Comparison of ENCODE assay signal across 21 mouse cellular contexts in the genomic region with DNA sequence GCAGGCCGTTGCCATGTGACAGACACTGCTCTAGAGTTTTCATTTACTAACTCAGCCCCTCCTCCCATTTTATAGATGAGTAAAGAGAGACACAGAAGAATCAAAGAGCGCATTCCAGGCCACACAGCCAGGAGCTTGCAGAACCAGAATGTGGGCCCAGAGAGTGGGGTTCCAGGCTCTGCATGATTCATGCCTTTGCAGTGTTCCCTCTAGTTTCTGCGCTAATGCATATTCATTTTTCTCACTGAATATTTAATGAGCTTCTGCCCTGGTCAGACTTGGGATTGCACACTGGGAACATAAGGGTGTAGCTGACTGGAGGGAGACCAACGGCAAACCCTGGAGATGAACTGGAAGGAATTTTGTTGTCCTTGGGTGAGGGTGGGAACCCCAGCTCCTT. TPM values are rescaled to one million over a fixed set of nuclear protein-coding genes. Genes with fewer than 3 reads are reported as not detected.
DNase-seq lines count a peak whose midpoint lies in the region; ATAC-seq and TF ChIP-seq lines count a peak whose summit lies in the region.
"Had no signal": no experiment of that assay in that cellular context is flagged by ENCODE, and none has a peak within 500 bp of the region (broad histone marks: within the 10 kb centered on the region; RNA-seq: fewer than 3 reads in every experiment).

No protein-coding gene starts in this region.

- ATAC-seq in forebrain, embryonic 13.5 days, result peak; percentile 45; the same call in 1 of the 2 replicates
- ATAC-seq in forebrain, postnatal 0 days, result no peak
- ATAC-seq in hindbrain, embryonic 11.5 days (ENCODE audit: low FRiP score), result 0 out of 2 replicates have a peak, but pooled peaks have one; percentile 14
- ATAC-seq in midbrain, embryonic 13.5 days, result no peak
- ATAC-seq: hindbrain, embryonic 16.5 days; inflammation-experienced regulatory T-cells, adult 6 months; intestine, postnatal 0 days had no signal

- no peaks in the 10 kb centered on the region for H3K27me3 ChIP-seq in forebrain, embryonic 13.5 days
- no peaks in the 10 kb centered on the region for H3K27me3 ChIP-seq in forebrain, postnatal 0 days (ENCODE audit: insufficient read depth, low read length)
- H3K27me3 ChIP-seq in hindbrain, embryonic 11.5 days (ENCODE audit: control insufficient read depth, insufficient read depth, low read length), result no peaks in the 10 kb centered on the region
- no peaks in the 10 kb centered on the region for H3K27me3 ChIP-seq in hindbrain, embryonic 10.5 days (ENCODE audit: insufficient read depth, poor library complexity, severe bottlenecking)
- no peaks in the 10 kb centered on the region for H3K27me3 ChIP-seq in midbrain, embryonic 10.5 days (ENCODE audit: low read depth, poor library complexity, severe bottlenecking)
- H3K27me3 ChIP-seq in midbrain, embryonic 13.5 days, result no peaks in the 10 kb centered on the region

- H3K4me2 ChIP-seq in forebrain, embryonic 13.5 days, result no peak overlapping the region
- H3K4me2 ChIP-seq in forebrain, postnatal 0 days (ENCODE audit: low read depth), result no peak overlapping the region
- no peak overlapping the region for H3K4me2 ChIP-seq in hindbrain, embryonic 11.5 days (replicated peaks; ENCODE audit: low read depth, low read length)
- H3K4me2 ChIP-seq in midbrain, embryonic 13.5 days (replicated peaks), result no peak overlapping the region

- no peak overlapping the region for H3K27ac ChIP-seq in forebrain, embryonic 13.5 days
- no peak overlapping the region for H3K27ac ChIP-seq in forebrain, postnatal 0 days (ENCODE audit: low read depth, low read length)
- H3K27ac ChIP-seq in hindbrain, embryonic 11.5 days (ENCODE audit: low read depth, low read length), result peak overlapping the region; percentile 24; the same call in 1 of the 2 replicates
- H3K27ac ChIP-seq in hindbrain, embryonic 10.5 days, result no peak overlapping the region
- H3K27ac ChIP-seq in midbrain, embryonic 10.5 days (replicated peaks), result peak overlapping the region; percentile 9; the same call in 1 of the 2 replicates
- no peak overlapping the region for H3K27ac ChIP-seq in midbrain, embryonic 13.5 days
- H3K27ac ChIP-seq: embryonic facial prominence, embryonic 10.5 days; heart, embryonic 10.5 days had no signal

- no peaks in the 10 kb centered on the region for H3K9me3 ChIP-seq in forebrain, embryonic 13.5 days (replicated peaks)
- no peaks in the 10 kb centered on the region for H3K9me3 ChIP-seq in forebrain, postnatal 0 days (ENCODE audit: low read length)
- no peaks in the 10 kb centered on the region for H3K9me3 ChIP-seq in hindbrain, embryonic 11.5 days (ENCODE audit: control insufficient read depth, low read length)
- H3K9me3 ChIP-seq in hindbrain, embryonic 10.5 days, result no peaks in the 10 kb centered on the region
- H3K9me3 ChIP-seq in midbrain, embryonic 10.5 days (replicated peaks), result no peaks in the 10 kb centered on the region
- H3K9me3 ChIP-seq in midbrain, embryonic 13.5 days, result no peaks in the 10 kb centered on the region
- H3K9me3 ChIP-seq: embryonic facial prominence, embryonic 10.5 days; heart, embryonic 10.5 days had no signal

- WGBS in forebrain, embryonic 13.5 days, result 76% methylated on average over 4 of the region's 4 CpGs
- WGBS in forebrain, postnatal 0 days, result 71% methylated on average over 4 of the region's 4 CpGs
- WGBS in hindbrain, embryonic 11.5 days, result 82% methylated on average over 4 of the region's 4 CpGs
- 83% methylated on average over 4 of the region's 4 CpGs for WGBS in hindbrain, embryonic 10.5 days
- 88% methylated on average over 4 of the region's 4 CpGs for WGBS in midbrain, embryonic 10.5 days
- WGBS in midbrain, embryonic 13.5 days, result 81% methylated on average over 4 of the region's 4 CpGs

- no peaks in the 10 kb centered on the region for H3K36me3 ChIP-seq in forebrain, embryonic 13.5 days (ENCODE audit: poor library complexity, severe bottlenecking)
- H3K36me3 ChIP-seq in forebrain, postnatal 0 days (ENCODE audit: insufficient read depth), result no peaks in the 10 kb centered on the region
- H3K36me3 ChIP-seq in hindbrain, embryonic 11.5 days (ENCODE audit: control insufficient read depth, insufficient read depth, low read length), result no peaks in the 10 kb centered on the region
- no peaks in the 10 kb centered on the region for H3K36me3 ChIP-seq in hindbrain, embryonic 10.5 days
- no peaks in the 10 kb centered on the region for H3K36me3 ChIP-seq in midbrain, embryonic 10.5 days
- H3K36me3 ChIP-seq in midbrain, embryonic 13.5 days, result no peaks in the 10 kb centered on the region
- H3K36me3 ChIP-seq: embryonic facial prominence, embryonic 10.5 days; heart, embryonic 10.5 days had no signal

- H3K9ac ChIP-seq in forebrain, embryonic 13.5 days, result no peak overlapping the region
- H3K9ac ChIP-seq in forebrain, postnatal 0 days, result no peak overlapping the region
- no peak overlapping the region for H3K9ac ChIP-seq in hindbrain, embryonic 11.5 days (ENCODE audit: low read depth, low read length)
- H3K9ac ChIP-seq in midbrain, embryonic 13.5 days (replicated peaks), result no peak overlapping the region

- H3K4me1 ChIP-seq in forebrain, embryonic 13.5 days, result no peaks in the 10 kb centered on the region; the same call in 1 of the 2 replicates
- H3K4me1 ChIP-seq in forebrain, postnatal 0 days (ENCODE audit: insufficient read depth), result no peaks in the 10 kb centered on the region
- H3K4me1 ChIP-seq in hindbrain, embryonic 11.5 days (replicated peaks; ENCODE audit: control insufficient read depth, insufficient read depth, low read length), result no peaks in the 10 kb centered on the region
- H3K4me1 ChIP-seq in hindbrain, embryonic 10.5 days (replicated peaks), result 0 out of 2 replicates have a peak, but pooled peaks cover 5% of the 10 kb centered on the region
- peaks cover 7% of the 10 kb centered on the region for H3K4me1 ChIP-seq in midbrain, embryonic 10.5 days
- peaks cover 3% of the 10 kb centered on the region; the same call in 1 of the 2 replicates for H3K4me1 ChIP-seq in midbrain, embryonic 13.5 days (replicated peaks)
- H3K4me1 ChIP-seq: embryonic facial prominence, embryonic 10.5 days; heart, embryonic 10.5 days had no signal

- no peak overlapping the region for H3K4me3 ChIP-seq in forebrain, embryonic 13.5 days
- H3K4me3 ChIP-seq in forebrain, postnatal 0 days (ENCODE audit: low read depth, low read length), result no peak overlapping the region
- H3K4me3 ChIP-seq in hindbrain, embryonic 11.5 days (ENCODE audit: low read depth, low read length), result no peak overlapping the region
- no peak overlapping the region for H3K4me3 ChIP-seq in hindbrain, embryonic 10.5 days
- no peak overlapping the region for H3K4me3 ChIP-seq in midbrain, embryonic 10.5 days
- no peak overlapping the region for H3K4me3 ChIP-seq in midbrain, embryonic 13.5 days (replicated peaks)
- H3K4me3 ChIP-seq: embryonic facial prominence, embryonic 10.5 days; heart, embryonic 10.5 days had no signal

- no peak for TF ChIP-seq CTCF in forebrain, postnatal 0 days (IDR thresholded peaks at IDR 0.05; ENCODE audit: low read depth)

- no peak for DNase-seq in forebrain, postnatal 0 days
- DNase-seq in hindbrain, embryonic 11.5 days (ENCODE audit: low spot score), result no peak
- DNase-seq in hindbrain, embryonic 10.5 days (ENCODE audit: low spot score), result no peak
- DNase-seq in midbrain, embryonic 10.5 days (ENCODE audit: low spot score), result no peak
- DNase-seq in brain, adult 2 months (ENCODE audit: low read depth, low spot score), result peak; percentile 83
- DNase-seq in yolk sac, embryonic 10.5 days (ENCODE audit: low spot score), result no peak
- DNase-seq: adrenal gland, postnatal 10 days; cerebellum, adult 18-20 months; cerebellum, adult 9-11 months; cerebellum, postnatal 36 days; gastrocnemius, postnatal 36 days; heart, adult 11 months; heart, postnatal 10 days; heart, postnatal 4 days had no signal

RNA-seq across cellular contexts. Expression of a gene that starts 55.2 kb away (rescaled TPM):
- 1,816 and 2,096 TPM in 2 replicates for polyA plus RNA-seq in forebrain, embryonic 13.5 days (2015; fragmentation: Nextera tagmentation; extraction: Ambion mirVana)
- 1,041 and 1,060 TPM in 2 replicates for total RNA-seq in forebrain, postnatal 0 days (2014; rRNA removed)
- 4,009 and 4,204 TPM in 2 replicates for polyA plus RNA-seq in forebrain, postnatal 0 days (2015; fragmentation: Nextera tagmentation; extraction: Ambion mirVana)
- 1,456 and 1,584 TPM in 2 replicates for polyA plus RNA-seq in hindbrain, embryonic 11.5 days (2014; fragmentation: Nextera tagmentation; extraction: Ambion mirVana)
- polyA plus RNA-seq in hindbrain, embryonic 10.5 days (2016; fragmentation: Nextera tagmentation; extraction: Ambion mirVana), result 1,379 and 1,527 TPM in 2 replicates
- polyA plus RNA-seq in midbrain, embryonic 10.5 days (2016; fragmentation: Nextera tagmentation; extraction: Ambion mirVana), result 1,473 and 1,491 TPM in 2 replicates
- 2,058 and 2,203 TPM in 2 replicates for polyA plus RNA-seq in midbrain, embryonic 13.5 days (2015; fragmentation: Nextera tagmentation; extraction: Ambion mirVana)

Comparison
In these comparisons a context has a peak if more than half of its experiments do, and no peak if none do; other contexts are left out.
1. ATAC-seq: peak in forebrain, embryonic 13.5 days (single experiment) and hindbrain, embryonic 11.5 days (single experiment); none in forebrain, postnatal 0 days (single experiment) and midbrain, embryonic 13.5 days (single experiment).
2. H3K27ac ChIP-seq: peak in hindbrain, embryonic 11.5 days (single experiment) and midbrain, embryonic 10.5 days (single experiment); none in forebrain, embryonic 13.5 days (single experiment), forebrain, postnatal 0 days (single experiment), hindbrain, embryonic 10.5 days (single experiment) and midbrain, embryonic 13.5 days (single experiment).